Mouse (Mus musculus) forelimb bud, embryonic 11.5 days (tissue): ENCODE data around the gene Mttp.
"Not testable (repeated sequence)": the region's sequence is repeated elsewhere in the genome, so short reads cannot be mapped to it uniquely, and the experiment has no call there.

Experiments used
- DNase-seq: peaks from one replicate; pipeline ENCODE4 v3.0.0-alpha.2; 2012; ENCODE audit warnings: low read depth, low spot score

Gene Mttp

DNA sequence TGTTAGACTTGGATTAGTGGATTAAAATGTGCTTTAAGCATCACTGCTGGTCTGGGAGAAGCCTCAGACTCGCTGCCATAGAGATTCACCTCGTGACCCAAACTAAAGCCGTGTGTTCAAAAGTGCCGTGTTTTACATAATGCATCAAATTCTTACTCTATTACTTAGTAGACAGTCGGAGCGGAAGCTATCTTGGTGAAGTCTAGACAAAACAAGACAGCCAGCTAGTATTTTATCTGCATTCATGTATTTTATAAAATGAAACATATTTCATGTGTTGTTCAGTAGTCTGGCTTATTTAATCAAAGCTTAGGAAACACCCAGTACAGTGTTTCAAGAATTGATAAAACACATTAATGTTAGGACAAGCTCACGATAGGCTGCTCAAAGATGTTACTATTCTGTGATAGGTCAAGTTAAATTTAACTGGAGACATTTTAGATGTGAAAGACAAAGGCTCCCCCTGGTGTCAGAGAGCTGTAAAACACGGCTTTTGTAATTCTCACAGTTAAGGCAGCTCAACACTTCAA is at the start of gene Mttp:
Gene Mttp (minus strand): TSS at position 327 of the 530 bp plus-strand sequence.
- DNase-seq, result peak; percentile 88

DNA sequence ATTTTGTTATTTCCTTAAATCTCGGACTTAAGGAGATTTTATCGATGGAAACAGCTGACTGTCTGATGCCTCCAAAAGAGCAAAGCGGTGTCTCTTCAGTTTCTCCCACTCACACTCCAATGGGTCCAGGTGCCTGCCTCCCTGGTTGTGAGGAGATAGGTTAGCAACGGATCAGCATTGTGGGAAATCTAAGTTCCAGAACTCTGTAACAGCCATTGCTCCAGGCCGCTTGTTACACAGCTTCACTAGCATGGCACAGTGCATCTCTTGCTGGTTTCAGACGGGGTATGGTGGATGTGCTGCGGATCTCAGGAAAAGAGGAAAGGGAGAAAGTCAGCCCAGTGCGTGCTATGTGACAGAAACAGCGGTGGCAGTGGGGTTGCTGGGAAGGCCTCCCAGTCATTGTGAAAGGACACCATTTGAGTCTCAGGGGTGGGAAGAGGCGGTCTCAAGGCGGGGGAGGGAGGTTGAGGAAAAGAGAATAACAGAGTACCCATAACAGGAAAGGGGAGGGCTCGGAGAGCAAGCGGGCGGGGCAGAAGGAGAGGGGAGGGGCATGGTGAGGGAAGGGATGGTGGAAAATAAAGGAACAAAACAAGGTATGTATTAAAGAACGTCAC is 49.0 kb upstream of the Mttp start, which contains the start of gene 4930579F01Rik:
Gene 4930579F01Rik (minus strand): TSS at position 143 of the 620 bp plus-strand sequence.
- no peak for DNase-seq

DNA sequence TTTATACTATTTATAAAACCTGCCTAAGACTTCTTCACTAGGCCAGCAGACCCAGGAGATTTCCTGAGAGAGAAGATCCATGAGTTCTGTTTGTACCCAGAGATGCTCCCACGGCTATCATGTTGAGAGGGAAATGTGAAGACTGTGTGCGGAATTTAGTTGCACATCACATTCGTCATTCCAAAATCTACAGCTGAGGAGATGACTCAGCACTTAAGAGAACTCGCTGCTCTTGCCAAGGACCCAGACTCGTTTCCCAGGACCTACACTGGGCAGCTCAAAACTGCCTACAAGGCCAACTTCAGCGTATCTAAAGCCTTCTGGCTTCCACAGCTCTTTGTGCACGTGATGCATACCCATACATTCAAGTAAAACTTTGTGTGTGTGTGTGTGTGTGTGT is 47.5 kb upstream of the Mttp start:
- DNase-seq, result no peak

DNA sequence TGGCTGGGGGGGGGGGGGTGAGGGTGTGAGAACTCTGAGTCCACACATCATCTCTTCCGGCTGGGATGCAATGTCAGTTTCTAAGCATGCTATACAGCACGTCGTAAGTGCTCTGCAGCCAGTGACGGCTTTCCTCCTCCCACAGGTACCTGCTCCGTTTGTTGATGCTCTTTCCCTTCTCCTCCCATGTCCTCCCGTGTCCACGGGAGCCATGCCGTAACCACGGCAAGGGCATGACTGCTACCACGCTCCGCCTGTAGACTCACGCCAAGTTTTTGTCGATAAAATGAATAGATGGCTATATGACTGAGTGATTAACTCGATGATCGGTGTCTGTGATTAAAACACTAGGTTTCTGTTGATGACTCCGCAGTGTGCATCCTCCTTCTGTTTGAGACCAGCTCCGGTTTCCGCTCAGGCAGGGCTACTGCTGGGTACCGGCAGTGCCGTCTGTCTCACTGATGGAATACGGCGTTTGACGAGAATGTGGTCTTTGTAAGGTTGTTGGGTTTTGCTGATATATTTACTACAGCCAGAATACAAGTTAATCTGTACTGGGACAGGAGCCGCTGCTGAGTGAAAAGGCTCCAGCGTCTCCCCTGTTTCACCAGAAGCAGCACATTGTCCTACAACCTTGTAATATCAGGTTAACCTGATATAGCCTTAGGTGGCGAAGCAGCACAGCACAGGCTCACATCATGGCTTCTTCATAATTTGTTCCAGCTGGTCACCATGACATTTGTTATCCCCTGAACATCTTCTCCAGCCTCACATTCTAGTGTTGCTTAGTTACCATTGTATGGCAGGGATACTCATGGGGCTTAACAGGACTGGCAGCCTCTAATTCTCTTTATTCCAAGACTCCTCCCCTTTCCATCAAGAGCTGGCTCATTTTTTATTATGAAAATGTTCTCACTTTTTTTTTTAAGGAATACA is 41.5 kb upstream of the Mttp start:
- peak; percentile 17 for DNase-seq

DNA sequence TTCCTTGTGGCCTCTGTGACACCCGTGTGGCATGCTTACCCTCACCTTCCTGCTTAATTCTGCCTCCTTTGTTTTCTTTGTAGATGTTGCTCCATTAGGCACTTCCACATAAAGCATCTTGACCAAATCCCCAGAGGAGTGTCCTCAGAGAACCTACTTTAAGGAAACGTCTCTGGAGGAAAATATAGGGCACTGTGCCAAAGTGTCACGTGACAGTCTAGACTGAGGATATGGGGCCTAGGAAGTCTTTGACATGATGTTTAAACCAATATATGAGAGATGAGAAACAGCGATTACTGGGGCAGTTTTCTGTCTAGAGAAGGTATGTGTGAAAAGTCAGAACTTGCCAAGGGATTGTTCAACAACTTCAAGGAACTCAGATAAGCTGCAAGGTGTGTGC is 40.5 kb upstream of the Mttp start:
- DNase-seq, result no peak

DNA sequence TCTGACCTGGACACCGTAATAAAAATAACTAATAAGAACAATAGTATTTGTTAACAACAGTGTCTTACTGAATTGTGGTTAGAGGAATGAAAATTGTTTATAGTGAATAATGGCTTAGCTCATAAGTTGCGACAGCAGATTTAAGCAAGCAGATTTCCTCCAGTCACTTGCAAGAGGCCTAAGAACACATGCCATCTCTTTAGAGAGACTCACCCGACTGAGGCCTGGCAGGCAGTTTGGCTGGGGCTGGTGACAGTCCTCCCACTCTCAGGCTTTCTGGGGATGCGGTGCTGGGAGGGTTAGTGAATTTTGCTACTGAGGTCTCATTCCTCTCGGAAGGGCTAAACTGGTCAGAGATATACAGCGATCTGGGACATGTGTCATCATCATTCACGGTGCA is 38.6 kb upstream of the Mttp start:
- no peak for DNase-seq

DNA sequence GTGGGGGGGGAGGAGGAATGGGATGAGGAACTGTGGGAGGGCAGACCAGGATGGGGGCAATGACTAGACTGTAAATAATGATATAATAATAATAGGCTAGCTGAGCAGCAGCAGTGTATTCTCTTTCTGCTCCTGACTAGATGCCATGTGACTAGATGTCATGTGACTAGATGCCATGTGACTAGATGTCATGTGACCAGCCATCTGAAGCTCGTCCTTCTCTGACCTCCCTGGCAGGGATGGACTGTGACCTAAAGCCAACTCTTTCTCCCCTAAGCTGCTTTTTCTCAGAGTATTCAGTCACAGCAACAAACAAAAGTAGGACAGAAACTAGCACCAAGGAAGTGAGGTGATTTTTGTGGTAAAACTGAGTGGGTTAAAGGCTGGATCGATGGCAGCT is 37.3 kb upstream of the Mttp start:
- DNase-seq, result no peak

DNA sequence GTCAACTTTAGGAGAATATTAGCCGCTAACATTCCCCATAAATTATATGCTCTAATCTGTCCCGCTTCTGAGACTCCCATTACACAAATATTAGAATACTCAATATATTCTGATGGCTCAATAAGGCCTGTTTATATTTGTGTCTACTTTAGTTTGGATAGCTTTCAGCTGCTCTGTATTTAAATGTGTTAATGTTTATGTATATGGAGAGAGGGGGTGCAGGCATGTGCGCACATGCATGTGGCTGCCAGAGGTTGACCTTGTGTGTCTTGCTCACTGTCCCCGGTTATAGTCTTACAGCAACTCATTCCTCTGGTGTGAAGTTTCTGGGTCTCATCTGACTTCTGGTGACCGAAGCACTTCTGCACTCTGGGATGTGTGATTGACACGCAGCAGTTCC is 30.8 kb upstream of the Mttp start:
- no peak for DNase-seq

DNA sequence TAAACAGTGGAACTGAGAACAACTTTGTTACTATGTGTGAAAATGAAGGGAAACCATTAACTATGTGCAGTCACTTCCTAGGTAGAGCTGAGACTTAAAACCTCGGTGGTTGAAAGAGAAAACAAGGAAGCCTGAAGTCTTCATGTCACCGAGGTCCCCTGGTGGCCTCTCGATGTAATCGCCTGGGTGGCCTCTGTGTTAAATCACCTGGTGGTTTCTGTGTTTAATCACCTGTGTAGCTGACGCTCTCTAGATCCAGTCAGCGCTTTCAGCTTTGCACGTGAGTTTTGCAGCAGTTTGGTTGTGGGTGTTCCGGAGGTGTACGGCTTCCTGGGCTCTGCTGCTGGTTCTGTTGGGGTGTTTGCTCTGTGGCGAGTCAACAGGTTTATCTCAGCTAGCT is 28.5 kb upstream of the Mttp start:
- DNase-seq, result no peak

DNA sequence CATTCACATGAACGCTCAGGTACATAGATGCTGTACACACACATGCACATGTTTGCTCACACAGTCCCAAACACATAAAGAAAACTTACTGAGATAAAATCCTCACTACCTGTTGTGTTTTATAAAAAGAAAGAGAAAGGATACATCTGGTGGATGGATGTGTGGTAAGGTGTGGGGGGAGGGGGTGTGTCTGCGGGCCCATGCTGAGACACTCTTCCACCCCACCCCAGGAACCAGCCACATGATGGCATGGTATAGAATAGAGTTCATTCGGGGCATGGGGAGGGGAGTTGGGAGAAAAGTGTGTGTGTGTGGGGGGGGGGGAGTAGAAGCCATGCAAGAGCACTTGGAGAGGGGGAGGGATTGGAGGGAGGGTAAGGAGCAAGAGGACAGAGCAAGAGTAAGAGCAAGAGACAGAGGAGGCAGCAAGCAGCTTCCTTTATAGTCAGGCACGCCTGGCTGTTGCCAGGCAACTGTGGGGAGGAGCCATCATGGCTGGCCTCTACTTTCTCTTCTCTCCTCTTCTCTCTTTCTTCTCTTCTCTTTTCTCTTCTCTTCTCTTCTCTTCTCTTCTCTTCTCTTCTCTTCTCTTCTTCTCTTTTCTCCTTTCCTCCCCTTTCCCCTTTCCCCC is 17.9 kb upstream of the Mttp start:
- no peak for DNase-seq

DNA sequence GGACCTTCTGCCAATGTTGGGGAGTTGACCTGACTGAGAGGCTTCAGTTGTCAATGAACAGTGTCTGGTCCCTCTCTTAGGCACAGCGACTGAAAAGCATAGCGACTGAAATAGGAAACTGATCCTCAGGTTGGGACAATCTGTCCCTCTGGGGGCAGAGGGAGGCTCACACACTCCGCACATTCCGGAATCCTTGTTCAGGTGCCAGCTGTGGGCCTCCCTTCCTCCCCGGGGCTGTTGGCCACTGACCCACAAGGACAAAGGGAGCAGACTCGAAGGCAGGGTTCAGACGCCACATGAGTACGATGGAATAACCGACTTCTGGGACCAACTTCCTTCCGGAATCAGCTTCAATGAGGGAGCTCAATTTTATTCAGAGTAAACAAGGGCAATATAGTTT is 16.9 kb upstream of the Mttp start:
- DNase-seq, result no peak

DNA sequence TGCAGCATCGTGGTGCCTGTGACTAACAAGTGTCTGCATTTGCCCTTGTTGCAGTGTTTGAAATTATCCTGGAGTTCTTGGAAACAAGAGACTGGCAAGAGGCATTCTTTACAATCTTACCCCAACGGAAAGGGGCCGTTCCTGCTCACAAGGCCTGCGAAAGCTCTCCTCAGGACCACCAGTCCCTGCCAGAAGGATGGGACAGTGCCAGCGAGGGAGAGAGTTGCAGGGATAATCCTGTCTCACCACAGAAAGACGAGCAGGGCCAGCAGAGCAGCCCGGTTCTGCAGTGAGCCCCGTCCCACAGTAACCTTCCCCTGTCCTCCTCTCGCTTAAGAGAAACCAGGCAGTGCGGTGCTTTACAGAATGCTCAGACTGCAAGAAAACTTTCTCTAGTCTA is 11.9 kb upstream of the Mttp start:
- DNase-seq, result no peak

DNA sequence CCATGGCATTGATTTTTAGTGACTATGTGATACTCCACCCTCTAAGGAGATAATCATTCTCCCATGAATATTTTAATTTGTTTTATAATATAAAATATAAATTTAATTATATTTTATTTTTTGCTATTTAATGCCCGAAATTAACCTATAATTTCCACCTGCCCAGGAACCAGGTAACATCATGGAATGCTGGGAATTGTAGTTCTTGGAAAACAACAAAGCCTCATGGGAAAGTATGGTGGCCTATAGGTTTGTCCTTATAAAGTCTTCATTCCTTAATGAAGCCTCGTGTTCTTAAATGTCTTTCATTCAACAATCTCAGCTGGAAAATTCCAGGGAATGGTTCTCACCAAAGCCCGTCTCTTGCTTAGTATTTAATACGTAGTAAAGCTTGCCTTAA is 10.3 kb upstream of the Mttp start:
- DNase-seq, result no peak

DNA sequence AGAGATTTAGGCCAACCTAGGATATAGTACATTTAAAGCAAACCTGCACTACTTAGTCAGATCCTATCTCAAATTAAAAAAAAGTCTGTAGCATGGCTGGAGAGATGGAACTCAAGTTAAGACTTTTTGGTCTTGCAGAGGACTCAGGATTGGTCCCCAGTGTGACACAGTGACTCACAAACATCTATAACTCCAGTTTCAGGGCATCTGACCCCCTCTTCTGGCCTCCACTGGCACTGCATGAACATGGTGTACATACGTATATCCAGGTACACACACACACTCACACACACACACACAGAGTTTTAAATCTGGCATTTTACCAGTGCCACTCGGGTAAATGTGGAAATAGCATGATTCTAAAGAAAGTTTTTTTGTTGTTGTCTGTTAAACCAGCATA is 4.0 kb upstream of the Mttp start:
- no peak for DNase-seq

DNA sequence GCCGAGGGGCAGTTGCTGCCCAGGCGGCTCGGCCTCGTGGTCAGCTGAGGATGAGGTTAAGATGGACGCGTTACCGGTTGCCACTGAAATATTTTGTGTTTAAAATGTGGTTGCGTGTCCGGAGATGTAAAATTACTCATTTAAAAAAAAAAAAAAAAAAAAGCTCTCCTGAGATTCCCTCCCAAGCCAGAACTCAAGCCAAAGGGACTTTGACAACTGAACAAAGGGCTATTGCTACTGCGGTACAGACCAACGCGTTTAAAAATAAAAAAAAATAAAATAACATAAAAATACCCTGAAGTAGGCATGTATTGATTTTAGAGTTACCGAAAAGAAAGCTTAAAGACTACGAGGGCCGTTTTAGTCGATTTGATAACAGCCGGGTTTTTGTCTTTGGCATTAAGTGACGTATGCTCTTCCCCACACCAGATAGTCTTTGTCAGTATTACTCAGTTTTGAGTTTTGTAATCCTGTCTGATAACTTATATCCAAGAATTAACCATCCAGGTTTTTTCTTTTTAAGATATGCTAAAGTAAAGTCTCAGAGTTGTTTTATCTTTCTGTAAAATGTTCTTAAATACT is 617 bp downstream of the Mttp start:
- DNase-seq, result peak; percentile 9

DNA sequence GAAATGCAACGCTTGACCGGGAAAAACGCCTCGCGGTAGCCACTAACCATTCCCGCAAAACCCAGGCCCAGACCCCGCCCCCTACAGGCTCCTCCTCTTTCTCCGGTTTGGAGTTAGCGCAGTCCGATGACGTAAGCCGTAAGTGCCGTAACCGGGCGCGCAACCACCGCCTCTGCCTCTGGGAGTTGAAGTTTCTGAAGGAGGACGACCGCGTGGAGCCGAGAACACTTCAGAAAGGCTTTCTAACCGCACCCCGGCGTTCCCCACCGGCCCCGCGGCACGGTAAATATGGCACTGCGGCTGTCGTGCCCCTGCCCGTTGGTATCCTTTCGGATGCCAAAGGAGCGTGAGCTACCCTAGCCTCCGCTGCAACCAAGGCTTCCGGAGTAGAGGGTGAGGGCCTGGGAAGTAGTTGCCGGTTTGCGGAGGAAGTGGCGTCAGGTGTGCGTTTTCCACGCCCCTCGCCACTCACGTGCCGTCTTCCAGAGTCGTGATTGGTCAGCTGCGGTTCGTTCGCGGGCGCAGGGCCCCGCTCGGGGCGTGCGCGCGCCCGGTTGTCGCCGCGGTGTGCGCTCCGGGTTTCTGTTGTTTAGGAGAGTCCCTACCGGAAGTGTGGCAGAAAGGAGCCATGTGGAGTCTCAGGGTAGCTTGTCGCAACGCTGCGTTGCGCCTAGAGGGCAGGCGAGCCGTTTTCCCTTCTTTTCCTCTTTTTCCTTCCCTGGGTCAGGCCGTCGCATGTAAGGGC is 1.3 kb downstream of the Mttp start, which contains the start of gene Trmt10a:
Gene Trmt10a (plus strand): TSS at position 134 of the 745 bp plus-strand sequence.
- peak; percentile 98 for DNase-seq

DNA sequence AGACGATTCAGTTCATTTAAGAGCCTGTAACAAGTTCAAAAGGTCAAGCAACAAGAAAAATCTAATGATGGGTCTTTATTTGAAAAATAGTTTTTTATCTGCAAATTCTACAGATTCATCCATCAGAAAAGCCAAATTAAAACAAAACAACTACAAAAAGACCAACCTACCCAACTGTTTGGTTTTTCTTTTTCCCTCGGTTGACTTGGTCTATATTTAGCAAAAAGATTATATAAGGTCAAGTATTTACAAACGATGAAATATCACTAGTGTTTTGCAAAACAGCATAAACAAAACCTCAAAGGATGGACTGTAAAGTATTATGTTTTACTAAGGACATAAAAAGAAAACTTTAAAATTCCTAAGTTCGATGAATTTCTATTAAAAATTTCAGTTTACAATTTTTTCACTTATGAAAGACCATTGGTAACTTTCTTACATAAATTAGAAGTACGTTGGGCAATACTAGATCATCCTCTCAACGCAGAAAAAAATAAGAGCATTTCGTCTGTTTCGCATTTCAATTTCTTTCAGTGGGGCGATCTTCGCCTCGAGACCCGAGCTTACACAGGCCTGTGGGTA is 1.9 kb downstream of the Mttp start:
- DNase-seq, result no peak

DNA sequence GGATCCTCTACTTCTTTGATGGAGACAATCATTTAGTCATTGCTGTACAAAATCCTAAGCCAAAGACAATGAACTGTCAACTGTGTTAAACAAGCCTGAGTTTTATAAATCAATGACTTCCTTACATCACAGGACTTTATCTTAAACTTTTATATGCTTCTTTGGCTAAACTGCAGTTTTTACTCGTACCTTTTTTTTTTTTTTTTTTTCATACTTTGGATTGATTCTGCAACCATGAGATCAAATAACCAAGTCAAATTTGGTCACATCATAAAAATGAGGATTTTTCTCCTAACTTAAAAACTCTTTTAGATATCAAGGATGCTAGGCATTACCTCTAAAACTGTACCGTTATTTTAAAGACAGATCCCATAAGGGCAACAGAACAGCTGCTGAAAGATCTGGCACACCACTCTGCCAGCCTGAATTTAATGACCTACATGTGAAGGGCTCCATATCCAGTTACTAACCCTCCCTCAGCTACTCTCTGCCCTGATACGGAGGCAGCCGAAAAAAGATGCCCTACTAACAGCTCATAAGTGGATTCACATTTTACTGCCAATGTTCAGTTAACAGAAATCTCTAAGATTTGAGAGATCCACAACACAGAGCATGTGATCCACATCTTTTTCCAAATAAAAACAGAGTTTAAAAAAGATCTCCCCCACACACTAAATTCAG is 2.6 kb downstream of the Mttp start:
- DNase-seq, result peak; percentile 42

DNA sequence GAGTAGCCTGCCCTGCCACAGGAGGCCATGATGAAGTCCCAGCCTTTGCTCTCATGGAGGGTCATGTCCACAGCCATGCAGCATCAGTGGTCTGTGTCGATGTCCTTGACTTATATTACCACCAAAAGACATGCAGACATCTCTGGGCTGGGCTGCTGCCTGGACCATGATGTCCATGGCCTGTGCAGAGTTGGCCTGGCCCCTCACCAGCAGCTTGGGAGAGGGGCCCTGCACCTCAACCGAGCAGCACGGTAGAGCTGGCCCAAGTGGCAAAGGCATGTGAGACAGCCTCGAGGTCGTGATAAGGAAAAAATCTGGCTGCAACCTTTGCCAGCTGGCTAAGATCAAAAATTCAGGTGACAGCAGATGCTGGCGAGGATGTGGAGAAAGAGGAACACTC is 5.1 kb downstream of the Mttp start:
- no peak for DNase-seq

DNA sequence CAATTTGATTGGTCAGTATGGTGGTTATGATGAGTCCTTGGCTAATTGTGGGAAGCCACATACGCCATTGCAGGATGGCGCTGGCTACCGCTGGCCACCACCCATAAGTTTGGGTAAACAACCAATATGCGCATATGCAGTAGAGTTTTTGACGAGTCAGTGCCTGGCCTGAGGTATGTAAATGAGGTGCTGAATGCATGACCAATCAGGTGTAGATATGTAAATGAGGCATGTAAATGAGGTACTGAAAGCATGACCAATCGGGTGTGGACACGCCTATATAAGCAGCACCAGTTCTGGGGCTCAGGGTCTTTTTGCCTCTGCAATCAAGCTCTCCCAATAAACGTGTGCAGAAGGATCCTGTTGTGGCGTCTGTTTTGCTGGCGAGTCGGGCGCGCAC is 6.6 kb downstream of the Mttp start:
- DNase-seq, result not testable (repeated sequence)
